9 mouse cellular contexts compared by ENCODE assay signal in genomic region chr7:12780151-12780830, GRCm38 (mm10). TPM values are rescaled to one million over a fixed set of nuclear protein-coding genes. Genes with fewer than 3 reads are reported as not detected.
A peak's percentile ranks its signal among the peaks of the same experiment; 100 is the strongest.
DNase-seq lines count a peak whose midpoint lies in the region; ATAC-seq and TF ChIP-seq lines count a peak whose summit lies in the region.
"Had no signal": no experiment of that assay in that cellular context is flagged by ENCODE, and none has a peak within 500 bp of the region (broad histone marks: within the 10 kb centered on the region; RNA-seq: fewer than 3 reads in every experiment).

No protein-coding gene starts in this region.

- H3K4me2 ChIP-seq in hindbrain, postnatal 0 days (ENCODE audit: low read depth, low read length) = peak overlapping the region; percentile 82

- H3K9me3 ChIP-seq in hindbrain, postnatal 0 days (ENCODE audit: low read length) = peaks cover 2% of the 10 kb centered on the region

- peak; percentile 95 for DNase-seq in ZHBTc4 (ENCODE audit: low read depth, low spot score)
- DNase-seq in cerebellum, postnatal 36 days = peak; percentile 80 to 85
- DNase-seq in gastrocnemius, adult 2 months = peak; percentile 78
- DNase-seq in hindbrain, postnatal 0 days (ENCODE audit: low spot score) = peak; percentile 96
- peak; percentile 67 to 83 for DNase-seq in left cerebral cortex, adult 9 months (ENCODE audit: low spot score in 2 of 2)
- peak; percentile 81 to 86 for DNase-seq in right cerebral cortex, adult 2 months (ENCODE audit: low spot score in 2 of 2)
- peak; percentile 31 for DNase-seq in urinary bladder, adult 2 months (ENCODE audit: low spot score)

- WGBS in hindbrain, postnatal 0 days = under 1% methylated on average over 57 of the region's 57 CpGs

- H3K4me3 ChIP-seq in gastrocnemius, adult 2 months = peak overlapping the region; percentile 86
- peak overlapping the region; percentile 64 for H3K4me3 ChIP-seq in hindbrain, postnatal 0 days (ENCODE audit: low read length)

- no peaks in the 10 kb centered on the region for H3K27me3 ChIP-seq in hindbrain, postnatal 0 days (ENCODE audit: insufficient read depth, low read length)

- peak overlapping the region; percentile 35 for H3K27ac ChIP-seq in gastrocnemius, adult 2 months
- peak overlapping the region; percentile 85 for H3K27ac ChIP-seq in hindbrain, postnatal 0 days

- intact Hi-C loops in gastrocnemius, adult 2 months (cut with DNase I) = no loop called here

- peak; percentile 96 for ATAC-seq in hindbrain, postnatal 0 days
- peak; percentile 91 for ATAC-seq in megakaryocyte, adult 5-6 weeks (ENCODE audit: poor library complexity, severe bottlenecking)

- no peaks in the 10 kb centered on the region for H3K4me1 ChIP-seq in hindbrain, postnatal 0 days (ENCODE audit: insufficient read depth, low read length)

- H3K36me3 ChIP-seq in hindbrain, postnatal 0 days (ENCODE audit: insufficient read depth, low read length) = peaks cover under 1% of the 10 kb centered on the region; the same call in 1 of the 2 replicates

- no peak for TF ChIP-seq CTCF in gastrocnemius, adult 2 months (IDR thresholded peaks at IDR 0.05)
- TF ChIP-seq CTCF in hindbrain, postnatal 0 days (IDR thresholded peaks at IDR 0.05; ENCODE audit: low read depth) = no peak

- peak overlapping the region; percentile 83 for H3K9ac ChIP-seq in hindbrain, postnatal 0 days (replicated peaks; ENCODE audit: low read length)

RNA-seq across cellular contexts. Expression of gene Zscan18, which starts 23.1 kb away (rescaled TPM):
- under 1 TPM; 0.53 to 0.61 TPM for total RNA-seq in gastrocnemius, adult 2 months (2021)
- 17.3 and 18.1 TPM in 2 replicates for total RNA-seq in hindbrain, postnatal 0 days (2014; rRNA removed)
- 19.6 and 20.0 TPM in 2 replicates for polyA plus RNA-seq in hindbrain, postnatal 0 days (2015; fragmentation: Nextera tagmentation; extraction: Ambion mirVana)
- total RNA-seq in megakaryocyte, adult 5-6 weeks (2015) = 0.27 TPM in 1 of 2 replicates, not detected in the other
- total RNA-seq in megakaryocyte, adult 5-6 weeks (2017) = 0.04 and 0.12 TPM in 2 replicates
- polyA plus RNA-seq in urinary bladder, adult 2 months (2012; rRNA removed) = 3.2 and 3.8 TPM in 2 replicates

RNA-seq across cellular contexts. Expression of gene Zfp329, which starts 38.4 kb away (rescaled TPM):
- total RNA-seq in gastrocnemius, adult 2 months (2021) = 1 to 10 TPM; 3.7 to 5.6 TPM
- total RNA-seq in hindbrain, postnatal 0 days (2014; rRNA removed) = 10.7 and 14.8 TPM in 2 replicates
- 17.1 and 17.2 TPM in 2 replicates for polyA plus RNA-seq in hindbrain, postnatal 0 days (2015; fragmentation: Nextera tagmentation; extraction: Ambion mirVana)
- total RNA-seq in megakaryocyte, adult 5-6 weeks (2015) = 5.8 and 6.5 TPM in 2 replicates
- 8.6 and 9.3 TPM in 2 replicates for total RNA-seq in megakaryocyte, adult 5-6 weeks (2017)
- 12.3 and 13.9 TPM in 2 replicates for polyA plus RNA-seq in urinary bladder, adult 2 months (2012; rRNA removed)

RNA-seq across cellular contexts. Expression of gene Vmn2r56, which starts 45.5 kb away (rescaled TPM):
- not detected for total RNA-seq in gastrocnemius, adult 2 months (2021)
- total RNA-seq in hindbrain, postnatal 0 days (2014; rRNA removed) = 0.04 and 0.10 TPM in 2 replicates
- polyA plus RNA-seq in hindbrain, postnatal 0 days (2015; fragmentation: Nextera tagmentation; extraction: Ambion mirVana) = 0.03 TPM in 1 of 2 replicates, not detected in the other
- not detected in 2 replicates for total RNA-seq in megakaryocyte, adult 5-6 weeks (2015)
- not detected in 2 replicates for total RNA-seq in megakaryocyte, adult 5-6 weeks (2017)
- polyA plus RNA-seq in urinary bladder, adult 2 months (2012; rRNA removed) = not detected in 2 replicates
- polyA plus RNA-seq: large intestine, adult 2 months had no signal

RNA-seq across cellular contexts. Expression of gene Zfp110, which starts 54.3 kb away (rescaled TPM):
- 10 to 100 TPM; 11.4 to 13.2 TPM for total RNA-seq in gastrocnemius, adult 2 months (2021)
- 15.2 and 31.8 TPM in 2 replicates for total RNA-seq in hindbrain, postnatal 0 days (2014; rRNA removed)
- polyA plus RNA-seq in hindbrain, postnatal 0 days (2015; fragmentation: Nextera tagmentation; extraction: Ambion mirVana) = 16.6 and 18.1 TPM in 2 replicates
- total RNA-seq in megakaryocyte, adult 5-6 weeks (2015) = 24.6 and 25.9 TPM in 2 replicates
- total RNA-seq in megakaryocyte, adult 5-6 weeks (2017) = 33.6 and 38.8 TPM in 2 replicates
- 21.9 and 22.2 TPM in 2 replicates for polyA plus RNA-seq in urinary bladder, adult 2 months (2012; rRNA removed)

Comparison
In these comparisons a context has a peak if more than half of its experiments do, and no peak if none do; other contexts are left out.
1. Peak in every context shown above with its lines: DNase-seq, ATAC-seq, H3K4me3 ChIP-seq and H3K27ac ChIP-seq.
2. DNase-seq: peak in every context shown above with its lines; median percentile 96 in hindbrain, postnatal 0 days; 95 in ZHBTc4; 84 in right cerebral cortex, adult 2 months; 82 in cerebellum, postnatal 36 days; 78 in gastrocnemius, adult 2 months; 75 in left cerebral cortex, adult 9 months; 31 in urinary bladder, adult 2 months.
3. RNA of gene Zscan18, which starts 23.1 kb away (total RNA-seq): 17.3 to 18.1 TPM in hindbrain, postnatal 0 days; 0.53 to 0.61 TPM in gastrocnemius, adult 2 months and 0.04 to 0.27 TPM in megakaryocyte, adult 5-6 weeks; every median in the first group is over 10 times any median in the second.